Mouse (Mus musculus) intestine, embryonic 16.5 days (tissue): ENCODE measurements around the gene Cab39. TPM values are rescaled to one million over a fixed set of nuclear protein-coding genes. Genes with fewer than 3 reads are reported as not detected.

Source experiments
- ATAC-seq: fragments of 200-750 bp; cut with Nextera tagmentation; 2 replicates; pipeline ENCODE4 v1.8.0; 2017; ENCODE audit warnings: moderate TSS enrichment, moderate library complexity
- H3K27ac ChIP-seq: fragments of 300-500 bp; sonication (generic); 2 replicates; pipeline ENCODE4 v1.5.1; 2014; ENCODE audit warnings: mild to moderate bottlenecking, low read length
- H3K27me3 ChIP-seq: fragments of 300-500 bp; sonication (generic); replicated peaks from 2 replicates; pipeline ENCODE4 v1.6.1; 2014; ENCODE audit warnings: low read length, control low read depth, mixed read lengths; ENCODE audit not compliant: control insufficient read depth, insufficient read depth
- H3K36me3 ChIP-seq: fragments of 300-500 bp; sonication (generic); 2 replicates; pipeline ENCODE4 v1.6.1; 2014; ENCODE audit warnings: low read length, control low read depth; ENCODE audit not compliant: control insufficient read depth, insufficient read depth
- H3K4me1 ChIP-seq: fragments of 300-500 bp; sonication (generic); 2 replicates; pipeline ENCODE4 v1.6.1; 2014; ENCODE audit warnings: low read length, control low read depth, mixed read lengths; ENCODE audit not compliant: control insufficient read depth, insufficient read depth
- H3K4me2 ChIP-seq: fragments of 300-500 bp; sonication (generic); 2 replicates; pipeline ENCODE4 v1.6.1; 2014; ENCODE audit warnings: low read depth, low read length, control low read depth
- H3K4me3 ChIP-seq: fragments of 300-500 bp; sonication (generic); 2 replicates; pipeline ENCODE4 v1.5.1; 2014; ENCODE audit warnings: mild to moderate bottlenecking, low read length
- H3K9ac ChIP-seq: fragments of 300-500 bp; sonication (generic); 2 replicates; pipeline ENCODE4 v1.6.1; 2014; ENCODE audit warnings: low read depth, low read length
- H3K9me3 ChIP-seq: fragments of 300-500 bp; sonication (generic); 2 replicates; pipeline ENCODE4 v1.6.1; 2016; ENCODE audit warnings: low read length, control low read depth; ENCODE audit not compliant: control insufficient read depth
- WGBS: fragments of 180-500 bp; shearing (Covaris S2); extraction: QIAGEN DNeasy Blood & Tissue Kit; methylation state at CpG from one replicate; pipeline ENCODE4 v1.1.7; 2014; 5-methylcytosine and 5-hydroxymethylcytosine counted together
- polyA plus RNA-seq: library from polyadenylated mRNA; unstranded; fragments of >200 nt; fragmentation: Nextera tagmentation; extraction: Ambion mirVana; gene quantifications from 2 replicates; pipeline ENCODE4 v1.2.1, GENCODE M21; 2015

Cab39 gene
- polyA plus RNA-seq, result 14.4 and 22.9 TPM in 2 replicates

- H3K4me1 ChIP-seq, result peaks cover 14% of the 10 kb centered on the region; the same call in 1 of the 2 replicates
- peak within 1 kb of the TSS; percentile 66 for H3K4me2 ChIP-seq
- H3K9ac ChIP-seq, result peak within 1 kb of the TSS; percentile 95
- H3K27me3 ChIP-seq, result no peaks in the 10 kb centered on the region
- no peaks in the 10 kb centered on the region for H3K36me3 ChIP-seq
- WGBS, result under 1% methylated on average over 94 of the region's 118 CpGs
- peak within 1 kb of the TSS; percentile 93 for H3K27ac ChIP-seq
- peak; percentile 85 for ATAC-seq
- peak within 1 kb of the TSS; percentile 97 for H3K4me3 ChIP-seq
- no peaks in the 10 kb centered on the region for H3K9me3 ChIP-seq
Measured at GRCm38 (mm10) chr1:85793208-85794105, at the start of gene Cab39. Gene Cab39, plus strand, starts transcription at chr1:85793441.

DNA sequence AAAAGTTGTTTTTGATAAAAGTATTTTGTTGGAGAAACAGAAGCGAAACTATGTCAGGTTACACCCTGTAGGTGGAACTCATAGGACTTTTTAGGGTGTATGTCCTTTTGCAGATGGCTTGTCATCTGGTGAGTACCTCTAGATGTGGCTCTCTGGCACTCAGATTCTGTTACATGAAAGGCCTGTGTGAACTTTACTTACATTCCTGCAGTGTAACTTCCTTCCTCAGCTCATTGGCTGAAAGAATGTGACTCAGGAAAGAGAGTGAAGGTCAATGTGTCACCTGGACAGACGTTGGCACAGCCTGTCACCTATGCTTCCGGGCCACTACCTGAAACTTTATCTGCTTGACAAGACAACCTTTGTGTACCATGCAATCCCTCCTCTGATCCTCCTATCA lies 48.7 kb upstream of the Cab39 start:
- Histone ChIP-seq H3K27ac (no peak overlapping the region), H3K4me1 (no peaks in the 10 kb centered on the region), H3K9me3 (no peaks in the 10 kb centered on the region), H3K27me3 (no peaks in the 10 kb centered on the region), H3K9ac (no peak overlapping the region), H3K36me3 (no peaks in the 10 kb centered on the region), H3K4me2 (no peak overlapping the region), H3K4me3 (no peak overlapping the region)
- 72% methylated on average over 3 of the region's 3 CpGs for WGBS
- ATAC-seq, result no peak

DNA sequence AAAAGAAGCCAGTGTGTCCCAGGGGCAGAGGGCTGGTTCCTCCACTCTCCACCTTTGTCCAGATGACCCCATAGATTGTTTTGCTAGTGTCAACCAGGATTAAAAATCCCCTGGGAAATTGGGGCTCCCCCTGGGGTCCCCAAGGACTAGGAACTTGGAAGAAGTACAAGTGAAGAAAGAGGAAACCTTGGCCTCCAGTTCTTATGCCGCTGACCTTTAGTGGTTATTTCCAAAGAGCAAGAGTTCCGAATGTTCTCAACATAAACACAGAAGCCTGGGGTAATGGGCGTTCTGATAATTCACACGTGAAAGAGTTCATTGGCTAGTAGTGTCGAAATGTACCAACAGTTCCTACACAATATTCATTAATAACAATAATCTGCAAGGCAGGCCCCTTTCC lies 46.7 kb upstream of the Cab39 start:
- Histone ChIP-seq H3K9ac (no peak overlapping the region), H3K27me3 (no peaks in the 10 kb centered on the region), H3K27ac (no peak overlapping the region), H3K4me2 (no peak overlapping the region), H3K4me3 (no peak overlapping the region), H3K9me3 (no peaks in the 10 kb centered on the region), H3K36me3 (no peaks in the 10 kb centered on the region), H3K4me1 (no peaks in the 10 kb centered on the region)
- 80% methylated on average over 5 of the region's 5 CpGs for WGBS
- no peak for ATAC-seq

- H3K9me3 ChIP-seq, result no peaks in the 10 kb centered on the region
- H3K27ac ChIP-seq, result no peak overlapping the region
- no peaks in the 10 kb centered on the region for H3K27me3 ChIP-seq
- no peak overlapping the region for H3K4me2 ChIP-seq
- no peaks in the 10 kb centered on the region for H3K36me3 ChIP-seq
- no peak overlapping the region for H3K4me3 ChIP-seq
- no peak for ATAC-seq
- no peak overlapping the region for H3K9ac ChIP-seq
- 76% methylated on average over 2 of the region's 2 CpGs for WGBS
- H3K4me1 ChIP-seq, result no peaks in the 10 kb centered on the region
Measured at GRCm38 (mm10) chr1:85749829-85750228, 43.4 kb upstream of the Cab39 start.

DNA sequence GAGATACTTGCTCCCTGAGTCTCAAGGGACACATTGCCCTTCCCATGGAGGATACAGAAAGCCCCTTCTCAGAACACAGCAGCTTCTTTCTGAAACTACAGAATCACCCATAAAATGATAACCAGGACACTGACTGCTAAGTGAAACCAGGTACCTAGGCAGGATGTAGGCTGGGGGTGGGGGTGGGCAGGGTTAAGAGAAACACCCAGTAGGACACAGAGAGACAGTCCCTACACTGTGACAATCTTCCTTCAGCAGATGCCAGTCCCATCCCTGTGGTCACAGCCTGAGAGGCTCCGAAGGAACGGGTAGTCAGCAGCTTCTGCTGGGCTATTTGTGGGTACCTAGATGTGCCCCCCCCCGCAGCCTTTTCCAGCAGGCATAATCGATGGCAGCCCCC lies 42.6 kb upstream of the Cab39 start:
- no peak for ATAC-seq
- no peak overlapping the region for H3K9ac ChIP-seq
- WGBS, result 85% methylated on average over 4 of the region's 4 CpGs
- H3K4me2 ChIP-seq, result no peak overlapping the region
- no peaks in the 10 kb centered on the region for H3K27me3 ChIP-seq
- H3K36me3 ChIP-seq, result no peaks in the 10 kb centered on the region
- H3K9me3 ChIP-seq, result no peaks in the 10 kb centered on the region
- H3K4me1 ChIP-seq, result no peaks in the 10 kb centered on the region
- no peak overlapping the region for H3K27ac ChIP-seq
- no peak overlapping the region for H3K4me3 ChIP-seq

GRCm38 (mm10) chr1:85751494-85751893 lies 41.7 kb upstream of the Cab39 start:
- no peaks in the 10 kb centered on the region for H3K4me1 ChIP-seq
- H3K36me3 ChIP-seq, result no peaks in the 10 kb centered on the region
- ATAC-seq, result 0 out of 2 replicates have a peak, but pooled peaks have one; percentile 23
- 55% methylated on average over 6 of the region's 6 CpGs for WGBS
- H3K9ac ChIP-seq, result peak overlapping the region; percentile 29; the same call in 1 of the 2 replicates
- no peak overlapping the region for H3K4me2 ChIP-seq
- H3K27me3 ChIP-seq, result no peaks in the 10 kb centered on the region
- H3K27ac ChIP-seq, result no peak overlapping the region
- H3K4me3 ChIP-seq, result no peak overlapping the region
- H3K9me3 ChIP-seq, result no peaks in the 10 kb centered on the region

DNA sequence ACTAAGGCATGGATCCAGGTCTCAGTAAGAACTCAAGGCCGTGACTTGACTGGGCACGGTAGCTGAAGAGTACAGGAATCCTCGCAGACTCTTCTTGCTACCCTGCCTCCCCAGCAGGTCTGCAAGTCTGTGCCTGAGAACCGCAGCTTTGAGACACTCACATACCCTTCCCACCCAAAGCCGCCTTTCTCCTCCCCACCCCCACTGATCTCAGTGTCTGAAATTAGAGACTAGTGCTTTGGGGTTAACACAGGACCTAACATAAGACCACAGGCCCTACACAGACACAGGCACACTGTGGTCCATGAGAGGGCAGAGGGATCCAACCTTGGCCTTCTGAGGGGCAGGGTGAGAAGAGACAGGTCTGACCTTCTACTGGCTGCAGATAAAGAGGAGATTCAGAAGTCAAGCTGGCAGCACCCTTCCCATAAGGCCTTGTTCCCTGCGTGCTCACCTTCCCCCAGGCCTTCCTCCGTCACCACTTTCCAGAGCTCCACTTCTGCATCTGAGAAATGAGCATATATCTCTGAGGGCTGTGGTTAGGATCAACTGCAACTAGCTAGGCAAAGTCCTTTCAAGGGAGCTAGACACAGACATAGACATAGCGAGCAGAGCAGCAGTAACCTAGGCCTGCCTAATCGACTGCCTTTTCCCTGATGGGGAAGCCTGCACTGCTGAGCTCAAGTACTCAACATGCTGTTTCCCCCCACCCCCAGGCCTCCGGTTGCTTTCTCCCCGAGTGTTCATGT lies 41.1 kb upstream of the Cab39 start:
- H3K4me3 ChIP-seq, result no peak overlapping the region
- no peaks in the 10 kb centered on the region for H3K9me3 ChIP-seq
- no peak overlapping the region for H3K4me2 ChIP-seq
- H3K27me3 ChIP-seq, result no peaks in the 10 kb centered on the region
- WGBS, result 79% methylated on average over 11 of the region's 11 CpGs
- no peak for ATAC-seq
- H3K36me3 ChIP-seq, result no peaks in the 10 kb centered on the region
- H3K4me1 ChIP-seq, result no peaks in the 10 kb centered on the region
- H3K9ac ChIP-seq, result no peak overlapping the region; the same call in 1 of the 2 replicates
- H3K27ac ChIP-seq, result no peak overlapping the region

DNA sequence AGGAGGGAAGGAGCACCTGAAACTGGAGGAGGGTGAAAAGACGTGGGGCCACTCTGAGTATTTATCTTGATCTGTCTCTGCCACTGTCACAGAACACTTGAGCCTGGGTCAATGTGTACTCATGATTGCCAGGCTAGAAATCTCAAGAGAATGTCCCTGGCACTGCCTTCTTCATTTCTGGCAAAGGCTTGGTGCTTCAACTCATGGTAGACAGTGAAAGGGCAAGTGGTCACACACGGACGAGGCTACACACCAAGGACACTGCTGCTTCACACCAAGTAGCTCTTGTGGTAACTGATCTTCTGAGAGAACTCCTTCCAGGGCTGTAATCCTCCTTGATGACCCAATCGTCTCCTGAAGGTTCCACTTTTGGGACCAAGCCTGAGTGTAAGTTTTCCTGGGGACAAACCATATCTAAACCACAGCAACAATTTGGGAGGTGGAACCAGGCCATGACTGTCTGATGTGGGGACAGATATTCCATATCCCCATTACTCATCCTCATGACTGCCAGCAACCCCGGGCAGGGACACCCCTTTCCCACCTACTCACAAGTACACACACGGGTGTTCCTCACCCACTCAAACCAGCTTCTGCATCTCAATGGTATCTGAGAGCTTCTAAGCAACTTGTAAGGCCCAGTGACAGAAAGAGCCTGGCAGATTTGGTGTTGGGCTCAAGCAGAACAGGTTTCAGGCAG lies 35.6 kb upstream of the Cab39 start:
- Histone ChIP-seq H3K27me3 (no peaks in the 10 kb centered on the region), H3K36me3 (no peaks in the 10 kb centered on the region), H3K9me3 (no peaks in the 10 kb centered on the region), H3K27ac (no peak overlapping the region), H3K4me3 (no peak overlapping the region), H3K4me1 (no peaks in the 10 kb centered on the region), H3K9ac (no peak overlapping the region), H3K4me2 (no peak overlapping the region)
- no peak for ATAC-seq
- 77% methylated on average over 6 of the region's 6 CpGs for WGBS
